Mouse (Mus musculus) stomach, embryonic 14.5 days (tissue): ENCODE measurements around the gene Reg4. TPM values are rescaled to one million over a fixed set of nuclear protein-coding genes. Genes with fewer than 3 reads are reported as not detected.

Experiments
- ATAC-seq: fragments of 200-750 bp; cut with Nextera tagmentation; 2 replicates; pipeline ENCODE4 v1.8.0; 2017; ENCODE audit warnings: low read depth, moderate TSS enrichment; ENCODE audit not compliant: insufficient number of reproducible peaks, insufficient read depth, low FRiP score
- H3K27ac ChIP-seq: fragments of 300-500 bp; sonication (generic); 2 replicates; pipeline ENCODE4 v1.5.1; 2014; ENCODE audit warnings: mild to moderate bottlenecking, low read length, moderate library complexity, mixed read lengths
- H3K27me3 ChIP-seq: fragments of 300-500 bp; sonication (generic); 2 replicates; pipeline ENCODE4 v1.6.1; 2014; ENCODE audit warnings: low read length, control low read depth, mixed read lengths; ENCODE audit not compliant: control insufficient read depth, insufficient read depth
- H3K36me3 ChIP-seq: fragments of 300-500 bp; sonication (generic); 2 replicates; pipeline ENCODE4 v1.6.1; 2014; ENCODE audit warnings: mild to moderate bottlenecking, control low read depth, low read length, moderate library complexity, mixed read lengths; ENCODE audit not compliant: control insufficient read depth, insufficient read depth
- H3K4me1 ChIP-seq: fragments of 300-500 bp; sonication (generic); 2 replicates; pipeline ENCODE4 v1.6.1; 2014; ENCODE audit warnings: low read length, control low read depth, mixed read lengths; ENCODE audit not compliant: control insufficient read depth, insufficient read depth
- H3K4me2 ChIP-seq: fragments of 300-500 bp; sonication (generic); replicated peaks from 2 replicates; pipeline ENCODE4 v1.6.1; 2014; ENCODE audit warnings: low read depth, low read length, control low read depth
- H3K4me3 ChIP-seq: fragments of 300-500 bp; sonication (generic); 2 replicates; pipeline ENCODE4 v1.5.1; 2014; ENCODE audit warnings: low read depth, low read length, control low read depth
- H3K9ac ChIP-seq: fragments of 300-500 bp; sonication (generic); replicated peaks from 2 replicates; pipeline ENCODE4 v1.6.1; 2014; ENCODE audit warnings: low read depth, mild to moderate bottlenecking, control low read depth, low read length, moderate library complexity, mixed read lengths
- H3K9me3 ChIP-seq: fragments of 300-500 bp; sonication (generic); 2 replicates; pipeline ENCODE4 v1.6.1; 2016; ENCODE audit warnings: low read depth, low read length, control low read depth; ENCODE audit not compliant: control insufficient read depth
- WGBS: fragments of 180-500 bp; shearing (Covaris S2); extraction: QIAGEN DNeasy Blood & Tissue Kit; methylation state at CpG from one replicate; pipeline ENCODE4 v1.1.7; 2014; 5-methylcytosine and 5-hydroxymethylcytosine counted together
- polyA plus RNA-seq: library from polyadenylated mRNA; unstranded; fragments of >200 nt; fragmentation: Nextera tagmentation; extraction: Ambion mirVana; gene quantifications from 2 replicates; pipeline ENCODE4 v1.2.1, GENCODE M21; 2014

Reg4 gene
- polyA plus RNA-seq, 1 experiment from 2014 or later = not detected

DNA sequence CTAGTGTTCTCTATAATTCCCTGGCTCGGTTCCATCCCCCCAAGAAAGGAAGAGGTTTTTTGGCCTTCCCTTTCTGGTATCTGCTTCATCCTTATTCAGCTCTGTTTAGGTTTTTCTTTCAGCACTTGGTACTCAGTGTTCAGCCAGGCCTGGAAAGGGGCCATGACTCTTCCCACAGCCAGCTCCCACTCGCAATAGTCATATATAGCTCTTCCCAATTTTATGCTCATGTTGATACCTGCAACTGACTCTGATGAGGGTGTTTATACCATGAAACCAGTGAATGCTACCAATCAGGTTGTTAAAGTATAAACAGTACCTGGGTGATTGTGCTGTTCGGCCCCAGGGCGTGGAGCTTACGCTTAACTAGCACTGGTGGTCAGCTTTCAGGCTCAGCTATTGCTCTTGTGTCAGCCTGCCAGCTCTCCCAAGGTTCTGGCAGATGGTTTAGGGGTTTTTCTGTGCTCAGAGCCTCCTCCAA lies 37.4 kb downstream of the Reg4 start:
- H3K36me3 ChIP-seq = no peaks in the 10 kb centered on the region
- ATAC-seq = no peak
- H3K4me1 ChIP-seq = no peaks in the 10 kb centered on the region
- no peak overlapping the region for H3K4me2 ChIP-seq
- H3K9ac ChIP-seq = no peak overlapping the region
- no peak overlapping the region for H3K4me3 ChIP-seq
- H3K9me3 ChIP-seq = no peaks in the 10 kb centered on the region
- H3K27me3 ChIP-seq = no peaks in the 10 kb centered on the region
- no peak overlapping the region for H3K27ac ChIP-seq
- WGBS = 80% methylated on average over 5 of the region's 5 CpGs

DNA sequence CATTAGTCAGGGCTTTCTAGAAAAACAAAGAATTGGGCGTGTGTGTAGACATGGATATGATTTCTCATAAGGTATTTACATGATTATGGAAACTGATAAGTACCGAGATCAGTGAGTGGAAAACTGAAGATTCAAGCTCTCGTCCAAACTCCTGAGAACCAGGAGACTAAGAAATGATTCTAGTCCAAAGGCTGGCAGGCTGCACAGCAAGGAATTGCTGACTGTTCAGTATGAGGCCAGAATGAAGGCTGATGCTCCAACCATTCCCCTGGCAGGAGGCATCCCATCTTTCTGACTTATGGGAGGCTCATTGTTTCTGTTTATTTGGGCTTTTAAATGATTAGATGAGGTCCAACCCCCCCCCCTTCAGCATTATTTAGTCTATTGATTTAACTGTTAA lies 38.6 kb downstream of the Reg4 start:
- ATAC-seq = no peak
- Histone ChIP-seq H3K4me1 (no peaks in the 10 kb centered on the region), H3K9me3 (no peaks in the 10 kb centered on the region), H3K9ac (no peak overlapping the region), H3K4me3 (no peak overlapping the region), H3K27me3 (no peaks in the 10 kb centered on the region), H3K4me2 (no peak overlapping the region), H3K27ac (no peak overlapping the region), H3K36me3 (no peaks in the 10 kb centered on the region)
- WGBS = 76% methylated on average over 3 of the region's 3 CpGs

DNA sequence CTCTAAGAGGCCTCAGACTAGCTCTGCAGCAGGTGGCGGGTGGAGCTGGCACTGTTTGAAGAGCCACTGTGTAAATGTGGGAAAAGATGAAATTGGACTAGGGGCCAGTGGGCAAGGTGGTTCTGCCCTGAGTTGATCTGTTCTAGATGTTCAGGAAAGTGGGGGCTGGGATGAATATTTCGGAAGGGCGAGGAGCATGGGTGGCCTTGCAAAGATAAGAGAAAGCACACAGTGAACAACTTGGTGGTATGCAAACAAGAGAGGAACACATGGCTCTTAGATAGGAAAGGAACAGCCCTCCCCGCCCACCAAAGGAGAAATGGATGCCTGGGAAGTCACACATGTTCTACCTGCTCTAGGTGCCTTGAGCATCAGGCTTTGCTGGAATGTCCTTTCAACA lies 39.5 kb downstream of the Reg4 start:
- H3K4me1 ChIP-seq = no peaks in the 10 kb centered on the region
- H3K4me2 ChIP-seq = no peak overlapping the region
- no peak overlapping the region for H3K4me3 ChIP-seq
- no peaks in the 10 kb centered on the region for H3K36me3 ChIP-seq
- H3K9ac ChIP-seq = no peak overlapping the region
- H3K27me3 ChIP-seq = no peaks in the 10 kb centered on the region
- WGBS = 76% methylated on average over 4 of the region's 4 CpGs
- H3K27ac ChIP-seq = no peak overlapping the region
- no peaks in the 10 kb centered on the region for H3K9me3 ChIP-seq
- ATAC-seq = 0 out of 2 replicates have a peak, but pooled peaks have one; percentile 37

DNA sequence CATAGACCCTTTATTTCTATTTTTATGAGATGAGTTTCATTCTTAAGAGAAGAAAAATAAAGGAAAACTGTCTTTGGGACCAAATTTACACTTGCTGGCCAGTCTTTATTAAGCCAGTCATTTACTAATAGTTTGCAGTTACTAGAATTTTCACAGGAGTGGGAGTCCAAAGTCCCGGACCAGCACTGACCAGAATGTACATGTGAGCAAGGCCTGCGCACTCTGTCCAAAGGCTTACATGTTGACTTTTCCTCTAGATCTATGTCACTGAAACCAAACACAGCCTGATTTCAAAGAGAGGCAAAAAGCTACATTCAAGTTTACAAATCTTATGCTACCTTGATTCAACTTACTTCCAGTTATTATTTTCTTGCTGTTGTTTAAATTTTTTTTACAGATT lies 40.2 kb downstream of the Reg4 start:
- no peaks in the 10 kb centered on the region for H3K9me3 ChIP-seq
- no peaks in the 10 kb centered on the region for H3K36me3 ChIP-seq
- H3K4me3 ChIP-seq = no peak overlapping the region
- no peak overlapping the region for H3K9ac ChIP-seq
- H3K4me1 ChIP-seq = peaks cover under 1% of the 10 kb centered on the region; the same call in 1 of the 2 replicates
- H3K27me3 ChIP-seq = no peaks in the 10 kb centered on the region
- H3K4me2 ChIP-seq = no peak overlapping the region
- WGBS = 84% methylated on average over 2 of the region's 2 CpGs
- no peak for ATAC-seq
- no peak overlapping the region for H3K27ac ChIP-seq

DNA sequence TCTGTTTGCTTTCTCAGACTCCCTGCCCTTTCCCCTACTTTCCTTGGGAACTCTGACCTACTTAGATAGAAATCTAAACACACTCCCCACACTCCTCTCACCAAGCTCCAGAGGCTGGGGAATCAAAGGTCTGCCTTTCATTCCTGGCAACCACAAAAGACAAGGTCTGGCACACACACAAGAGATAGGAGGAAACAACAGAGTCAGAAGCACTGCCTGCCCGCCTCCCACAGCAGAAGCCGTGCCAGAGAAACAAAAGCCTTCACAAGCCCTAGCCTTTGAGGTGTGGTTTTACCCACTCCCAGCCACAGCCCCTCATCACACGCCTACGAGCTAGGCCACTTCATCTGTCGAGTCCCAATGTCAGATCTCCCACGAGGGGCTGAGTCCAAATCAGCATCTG lies 45.3 kb downstream of the Reg4 start:
- ATAC-seq = peak; percentile 76
- H3K4me2 ChIP-seq = no peak overlapping the region
- no peak overlapping the region for H3K4me3 ChIP-seq
- H3K9ac ChIP-seq = no peak overlapping the region
- H3K4me1 ChIP-seq = peaks cover 4% of the 10 kb centered on the region; the same call in 1 of the 2 replicates
- H3K36me3 ChIP-seq = no peaks in the 10 kb centered on the region
- H3K27ac ChIP-seq = no peak overlapping the region
- 13% methylated on average over 6 of the region's 6 CpGs for WGBS
- no peaks in the 10 kb centered on the region for H3K9me3 ChIP-seq
- no peaks in the 10 kb centered on the region for H3K27me3 ChIP-seq

DNA sequence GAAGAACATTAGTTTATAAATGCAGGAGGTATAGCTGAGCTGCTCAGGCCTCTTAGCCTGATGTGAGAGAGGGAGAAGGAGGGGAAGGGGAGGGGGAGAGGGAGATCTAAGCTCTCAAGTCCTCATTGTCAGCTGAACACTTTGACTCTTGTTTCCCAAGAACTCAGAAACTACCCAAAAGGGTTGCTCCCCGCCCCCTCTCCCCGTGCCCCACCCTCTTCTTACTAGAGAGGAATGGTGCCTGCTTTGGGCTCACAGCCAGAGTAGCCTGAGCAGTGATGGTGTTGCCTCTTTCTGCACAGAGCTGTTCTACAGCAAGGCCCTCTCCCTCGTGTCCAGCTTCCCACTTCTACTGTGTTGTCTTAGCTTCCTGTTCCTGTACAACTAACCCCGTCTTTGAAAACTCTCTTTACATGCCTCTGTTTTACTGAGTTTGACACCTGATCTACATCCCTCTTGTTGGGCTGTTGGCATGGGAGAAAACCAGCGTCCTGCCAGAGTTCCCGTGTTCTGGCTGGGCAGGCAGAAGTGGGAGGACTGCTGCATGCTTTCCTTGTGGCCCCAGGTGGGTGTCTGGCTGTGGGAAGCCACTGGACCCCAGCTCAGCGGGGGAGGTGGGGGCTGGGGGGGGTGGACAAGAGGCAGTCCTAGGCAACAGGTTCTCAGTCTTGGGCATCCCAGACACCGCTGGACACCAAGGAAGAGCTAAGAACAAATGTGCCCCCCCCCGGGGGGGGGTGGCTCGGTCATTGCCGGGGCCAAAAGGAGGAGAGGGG lies 51.9 kb downstream of the Reg4 start:
- H3K36me3 ChIP-seq = no peaks in the 10 kb centered on the region
- H3K9me3 ChIP-seq = no peaks in the 10 kb centered on the region
- no peak overlapping the region for H3K9ac ChIP-seq
- ATAC-seq = 0 out of 2 replicates have a peak, but pooled peaks have one; percentile 18
- no peak overlapping the region for H3K27ac ChIP-seq
- 52% methylated on average over 11 of the region's 11 CpGs for WGBS
- no peaks in the 10 kb centered on the region for H3K27me3 ChIP-seq
- no peak overlapping the region for H3K4me3 ChIP-seq
- no peak overlapping the region for H3K4me2 ChIP-seq
- H3K4me1 ChIP-seq = peaks cover 6% of the 10 kb centered on the region; the same call in 1 of the 2 replicates

DNA sequence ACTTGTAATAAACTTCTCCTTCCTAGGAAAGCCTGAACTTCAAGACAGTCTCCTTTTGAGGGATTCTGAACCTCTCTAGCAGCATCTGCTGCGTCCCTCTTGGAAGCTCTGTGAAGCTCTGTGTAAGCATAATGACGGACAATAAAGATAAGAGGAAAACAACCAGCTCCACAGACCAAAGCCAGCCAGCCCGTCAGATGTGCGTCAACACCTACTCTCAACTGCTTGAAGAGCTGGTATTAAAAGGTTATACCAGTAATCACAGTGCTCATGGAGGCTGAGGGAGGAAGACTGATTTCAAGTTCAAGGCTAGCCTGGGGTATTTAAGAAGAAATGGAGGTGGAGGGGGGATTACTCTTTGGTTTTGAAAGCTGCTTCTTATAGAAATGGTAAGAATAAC lies 57.7 kb downstream of the Reg4 start:
- Histone ChIP-seq H3K36me3 (no peaks in the 10 kb centered on the region), H3K9ac (no peak overlapping the region), H3K27me3 (no peaks in the 10 kb centered on the region), H3K4me2 (0 out of 2 replicates have a peak overlapping the region, but pooled peaks have one; percentile 35), H3K27ac (no peak overlapping the region; the same call in 1 of the 2 replicates), H3K4me3 (no peak overlapping the region), H3K4me1 (peaks cover 13% of the 10 kb centered on the region; the same call in 1 of the 2 replicates), H3K9me3 (no peaks in the 10 kb centered on the region)
- no peak for ATAC-seq
- 47% methylated on average over 4 of the region's 4 CpGs for WGBS

DNA sequence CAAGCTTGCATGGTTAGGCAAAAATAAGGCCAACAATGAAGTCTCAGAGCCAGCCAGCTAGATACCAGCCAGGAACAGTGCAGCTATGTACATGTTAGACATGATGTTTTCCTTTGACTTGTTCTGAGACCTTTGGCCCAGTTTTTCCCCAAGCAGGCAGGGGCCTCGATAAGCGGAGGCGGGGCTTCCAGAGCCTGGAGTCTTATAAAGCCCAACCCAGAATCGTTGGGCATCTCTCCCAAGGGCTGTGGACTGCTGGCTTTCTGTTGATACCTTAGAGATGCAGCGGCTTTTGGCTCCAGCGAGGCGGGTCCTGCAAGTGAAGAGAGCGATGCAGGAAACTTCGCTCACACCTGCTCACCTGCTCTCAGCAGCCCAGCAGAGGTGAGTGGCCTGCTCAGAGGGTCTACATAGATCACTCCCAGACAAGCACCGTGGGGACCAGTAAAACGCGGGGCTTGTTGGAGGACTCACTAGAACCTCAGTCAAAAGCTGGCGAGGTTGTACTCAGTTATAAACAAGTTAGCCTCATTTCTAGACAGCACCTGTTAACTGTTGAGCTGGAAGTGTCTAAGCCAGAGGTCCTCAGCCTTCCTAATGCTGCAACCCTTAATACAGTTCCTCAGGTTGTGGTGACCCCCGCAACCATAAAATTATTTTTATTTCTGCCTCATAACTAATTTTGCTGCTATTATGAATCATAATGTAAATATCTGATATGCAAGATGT lies 58.4 kb downstream of the Reg4 start, which contains the start of gene Hmgcs2:
Gene Hmgcs2, plus strand, starts transcription at position 232 of the 729 bp plus-strand sequence.
- Histone ChIP-seq H3K9me3 (no peaks in the 10 kb centered on the region), H3K9ac (0 out of 2 replicates have a peak within 1 kb of the TSS, but pooled peaks have one; percentile 6), H3K4me1 (peaks cover 13% of the 10 kb centered on the region; the same call in 1 of the 2 replicates), H3K4me2 (peak within 1 kb of the TSS; percentile 35), H3K4me3 (no peak within 1 kb of the TSS), H3K27ac (peak within 1 kb of the TSS; percentile 10; the same call in 1 of the 2 replicates), H3K36me3 (no peaks in the 10 kb centered on the region), H3K27me3 (no peaks in the 10 kb centered on the region)
- 49% methylated on average over 14 of the region's 14 CpGs for WGBS
- ATAC-seq = peak; percentile 76
